Mouse (Mus musculus) midbrain, embryonic 14.5 days (tissue): ENCODE measurements around the gene Cdk20. TPM values are rescaled to one million over a fixed set of nuclear protein-coding genes. Genes with fewer than 3 reads are reported as not detected.

Source experiments
- ATAC-seq: fragments of 200-750 bp; cut with Nextera tagmentation; 2 replicates; pipeline ENCODE4 v1.8.0; 2017; ENCODE audit warnings: moderate number of reproducible peaks, moderate library complexity; ENCODE audit not compliant: low FRiP score, low TSS enrichment
- DNase-seq: peaks from one replicate; pipeline ENCODE4 v3.0.0-alpha.2; 2015
- H3K27ac ChIP-seq: fragments of 300-500 bp; sonication (generic); replicated peaks from 2 replicates; pipeline ENCODE4 v1.5.1; 2014; ENCODE audit warnings: mild to moderate bottlenecking, low read depth, low read length, moderate library complexity
- H3K27me3 ChIP-seq: fragments of 300-500 bp; sonication (generic); 2 replicates; pipeline ENCODE4 v1.6.1; 2014; ENCODE audit warnings: low read length, control low read depth, mixed read lengths; ENCODE audit not compliant: control insufficient read depth, insufficient read depth
- H3K36me3 ChIP-seq: fragments of 300-500 bp; sonication (generic); 2 replicates; pipeline ENCODE4 v1.6.1; 2014; ENCODE audit warnings: low read length, control low read depth; ENCODE audit not compliant: control insufficient read depth, insufficient read depth
- H3K4me1 ChIP-seq: fragments of 300-500 bp; sonication (generic); 2 replicates; pipeline ENCODE4 v1.6.1; 2014; ENCODE audit warnings: mild to moderate bottlenecking, antibody characterized with exemption, low read length, control low read depth; ENCODE audit not compliant: control insufficient read depth, insufficient read depth
- H3K4me2 ChIP-seq: fragments of 300-500 bp; sonication (generic); 2 replicates; pipeline ENCODE4 v1.6.1; 2014; ENCODE audit warnings: mild to moderate bottlenecking, low read length, moderate library complexity
- H3K4me3 ChIP-seq: fragments of 300-500 bp; sonication (generic); replicated peaks from 2 replicates; pipeline ENCODE4 v1.5.1; 2014; ENCODE audit warnings: low read depth, low read length
- H3K9ac ChIP-seq: fragments of 300-500 bp; sonication (generic); replicated peaks from 2 replicates; pipeline ENCODE4 v1.6.1; 2014; ENCODE audit warnings: mild to moderate bottlenecking, low read length, moderate library complexity
- H3K9me3 ChIP-seq: fragments of 300-500 bp; sonication (generic); 2 replicates; pipeline ENCODE4 v1.6.1; 2016; ENCODE audit warnings: low read length, control low read depth, mixed read lengths; ENCODE audit not compliant: control insufficient read depth
- WGBS: fragments of 180-500 bp; shearing (Covaris S2); extraction: QIAGEN DNeasy Blood & Tissue Kit; methylation state at CpG from one replicate; pipeline ENCODE4 v1.1.7; 2014; 5-methylcytosine and 5-hydroxymethylcytosine counted together
- polyA plus RNA-seq: library from polyadenylated mRNA; unstranded; fragments of >200 nt; fragmentation: Nextera tagmentation; extraction: Ambion mirVana; gene quantifications from 2 replicates; pipeline ENCODE4 v1.2.1, GENCODE M21; 2014

The Cdk20 gene
- polyA plus RNA-seq, 1 experiment from 2014 or later = 20.2 TPM

GRCm38 (mm10) chr13:64402006-64402405 lies 30.1 kb upstream of the Cdk20 start:
- Histone ChIP-seq H3K27me3 (no peaks in the 10 kb centered on the region), H3K4me3 (no peak overlapping the region), H3K9me3 (no peaks in the 10 kb centered on the region), H3K4me1 (no peaks in the 10 kb centered on the region), H3K27ac (no peak overlapping the region), H3K4me2 (no peak overlapping the region), H3K9ac (no peak overlapping the region), H3K36me3 (no peaks in the 10 kb centered on the region)
- DNase-seq = no peak
- 89% methylated on average over 3 of the region's 3 CpGs for WGBS
- no peak for ATAC-seq

GRCm38 (mm10) chr13:64402504-64402949 lies 29.6 kb upstream of the Cdk20 start:
- no peak overlapping the region for H3K27ac ChIP-seq
- DNase-seq (no peak), ATAC-seq (no peak)
- H3K4me2 ChIP-seq = no peak overlapping the region
- no peaks in the 10 kb centered on the region for H3K4me1 ChIP-seq
- H3K9ac ChIP-seq = no peak overlapping the region
- 88% methylated on average over 10 of the region's 10 CpGs for WGBS
- H3K9me3 ChIP-seq = no peaks in the 10 kb centered on the region
- H3K4me3 ChIP-seq = no peak overlapping the region
- no peaks in the 10 kb centered on the region for H3K27me3 ChIP-seq
- H3K36me3 ChIP-seq = no peaks in the 10 kb centered on the region

GRCm38 (mm10) chr13:64402951-64403460 lies 29.1 kb upstream of the Cdk20 start:
- ATAC-seq (no peak), DNase-seq (no peak)
- Histone ChIP-seq H3K27me3 (no peaks in the 10 kb centered on the region), H3K36me3 (no peaks in the 10 kb centered on the region), H3K4me2 (no peak overlapping the region), H3K27ac (no peak overlapping the region), H3K4me3 (no peak overlapping the region), H3K4me1 (no peaks in the 10 kb centered on the region), H3K9ac (no peak overlapping the region), H3K9me3 (no peaks in the 10 kb centered on the region)
- 92% methylated on average over 8 of the region's 8 CpGs for WGBS

GRCm38 (mm10) chr13:64403519-64403918 lies 28.6 kb upstream of the Cdk20 start:
- H3K27me3 ChIP-seq = no peaks in the 10 kb centered on the region
- H3K36me3 ChIP-seq = no peaks in the 10 kb centered on the region
- no peaks in the 10 kb centered on the region for H3K9me3 ChIP-seq
- H3K27ac ChIP-seq = no peak overlapping the region
- H3K9ac ChIP-seq = no peak overlapping the region
- H3K4me2 ChIP-seq = no peak overlapping the region
- H3K4me1 ChIP-seq = no peaks in the 10 kb centered on the region
- ATAC-seq (no peak), DNase-seq (no peak)
- no peak overlapping the region for H3K4me3 ChIP-seq
- WGBS = 80% methylated on average over 3 of the region's 3 CpGs

GRCm38 (mm10) chr13:64405550-64405949 lies 26.6 kb upstream of the Cdk20 start:
- ATAC-seq = no peak
- no peak overlapping the region for H3K4me3 ChIP-seq
- no peaks in the 10 kb centered on the region for H3K27me3 ChIP-seq

GRCm38 (mm10) chr13:64407992-64408391 lies 24.1 kb upstream of the Cdk20 start:
- Histone ChIP-seq H3K27me3 (no peaks in the 10 kb centered on the region), H3K4me1 (no peaks in the 10 kb centered on the region), H3K4me2 (no peak overlapping the region), H3K27ac (no peak overlapping the region), H3K4me3 (no peak overlapping the region), H3K9ac (no peak overlapping the region), H3K36me3 (no peaks in the 10 kb centered on the region), H3K9me3 (no peaks in the 10 kb centered on the region)
- 95% methylated on average over 5 of the region's 5 CpGs for WGBS
- ATAC-seq (no peak), DNase-seq (no peak)

More at GRCm38 (mm10) chr13:64405550-64405949, 26.6 kb upstream of the Cdk20 start:
- H3K36me3 ChIP-seq = no peaks in the 10 kb centered on the region
- H3K9ac ChIP-seq = no peak overlapping the region
- no peak for DNase-seq
- H3K4me2 ChIP-seq = no peak overlapping the region
- 86% methylated on average over 6 of the region's 6 CpGs for WGBS
- no peaks in the 10 kb centered on the region for H3K9me3 ChIP-seq
- no peak overlapping the region for H3K27ac ChIP-seq
- no peaks in the 10 kb centered on the region for H3K4me1 ChIP-seq

GRCm38 (mm10) chr13:64410604-64411003 lies 21.5 kb upstream of the Cdk20 start:
- Histone ChIP-seq H3K27me3 (no peaks in the 10 kb centered on the region), H3K4me3 (no peak overlapping the region), H3K27ac (no peak overlapping the region), H3K4me1 (no peaks in the 10 kb centered on the region), H3K36me3 (no peaks in the 10 kb centered on the region), H3K4me2 (no peak overlapping the region), H3K9ac (no peak overlapping the region), H3K9me3 (no peaks in the 10 kb centered on the region)
- DNase-seq (no peak), ATAC-seq (no peak)
- WGBS = 86% methylated on average over 5 of the region's 5 CpGs

- H3K4me3 ChIP-seq = no peak overlapping the region
- H3K4me1 ChIP-seq = no peaks in the 10 kb centered on the region
- H3K27ac ChIP-seq = no peak overlapping the region
- H3K36me3 ChIP-seq = no peaks in the 10 kb centered on the region
- H3K9ac ChIP-seq = no peak overlapping the region
- DNase-seq = no peak
- no peak overlapping the region for H3K4me2 ChIP-seq
- WGBS = 75% methylated on average over 2 of the region's 2 CpGs
- H3K9me3 ChIP-seq = no peaks in the 10 kb centered on the region
- H3K27me3 ChIP-seq = no peaks in the 10 kb centered on the region
- ATAC-seq = no peak
Observed at GRCm38 (mm10) chr13:64411282-64411681, 20.8 kb upstream of the Cdk20 start.

GRCm38 (mm10) chr13:64412752-64413257 lies 19.3 kb upstream of the Cdk20 start:
- DNase-seq (no peak), ATAC-seq (no peak)
- Histone ChIP-seq H3K4me3 (no peak overlapping the region), H3K27ac (no peak overlapping the region), H3K4me2 (no peak overlapping the region), H3K9ac (no peak overlapping the region), H3K4me1 (no peaks in the 10 kb centered on the region), H3K9me3 (no peaks in the 10 kb centered on the region), H3K36me3 (no peaks in the 10 kb centered on the region), H3K27me3 (no peaks in the 10 kb centered on the region)
- WGBS = 85% methylated on average over 2 of the region's 2 CpGs
